Mouse (Mus musculus) thymus, adult 2 months (tissue): ENCODE results near the gene Adck1. TPM values are rescaled to one million over a fixed set of nuclear protein-coding genes. Genes with fewer than 3 reads are reported as not detected.

Experiments used
- DNase-seq: peaks from one replicate; pipeline ENCODE4 v3.0.0; 2021
- H3K27ac ChIP-seq: fragments of 200-500 bp; 2 replicates; pipeline ENCODE4 v1.5.1; 2012; ENCODE audit warnings: low read length, control low read depth; ENCODE audit not compliant: control insufficient read depth, insufficient read depth
- H3K27me3 ChIP-seq: fragments of 200-500 bp; 2 replicates; pipeline ENCODE4 v1.6.1; 2012; ENCODE audit warnings: mild to moderate bottlenecking, low read length, moderate library complexity, mixed read lengths; ENCODE audit not compliant: control insufficient read depth, insufficient read depth
- H3K36me3 ChIP-seq: fragments of 200-500 bp; 2 replicates; pipeline ENCODE4 v1.6.1; 2012; ENCODE audit warnings: mild to moderate bottlenecking, low read length, moderate library complexity; ENCODE audit not compliant: control insufficient read depth, insufficient read depth
- H3K4me1 ChIP-seq: fragments of 200-500 bp; replicated peaks from 2 replicates; pipeline ENCODE4 v1.6.1; 2012; ENCODE audit warnings: low read length; ENCODE audit not compliant: control insufficient read depth, insufficient read depth
- H3K4me3 ChIP-seq: fragments of 200-500 bp; 2 replicates; pipeline ENCODE4 v1.5.1; 2012; ENCODE audit warnings: mild to moderate bottlenecking, low read length, control low read depth, moderate library complexity; ENCODE audit not compliant: control insufficient read depth, insufficient read depth
- CTCF ChIP-seq: fragments of 200-500 bp; IDR thresholded peaks from 2 replicates; pipeline ENCODE4 v1.5.1; 2012; ENCODE audit warnings: mild to moderate bottlenecking, control low read depth, low read length, moderate library complexity, borderline replicate concordance; ENCODE audit not compliant: control insufficient read depth, poor library complexity, insufficient read depth; ENCODE audit errors: extremely low read depth
- POLR2A ChIP-seq: fragments of 200-500 bp; IDR thresholded peaks from 2 replicates; pipeline ENCODE4 v1.6.1; 2012; ENCODE audit warnings: mild to moderate bottlenecking, low read length, control low read depth, moderate library complexity; ENCODE audit not compliant: control insufficient read depth, poor library complexity, insufficient read depth; ENCODE audit errors: extremely low read depth
- WGBS: fragments of 180-500 bp; shearing (Covaris S2); methylation state at CpG from one replicate; pipeline ENCODE4 v1.1.7; 2018; 5-methylcytosine and 5-hydroxymethylcytosine counted together
- polyA plus RNA-seq: library from polyadenylated mRNA; depleted of rRNA; stranded (reverse); fragments of >200 nt; gene quantifications from 2 replicates; pipeline ENCODE4 v1.2.3, GENCODE M21; 2012; rRNA removed

Adck1 gene
- polyA plus RNA-seq, 1 experiment = 29.0 TPM

GRCm38 (mm10) chr12:88472832-88473231 lies 112.5 kb downstream of the Adck1 start:
- H3K36me3 ChIP-seq = no peaks in the 10 kb centered on the region
- no peaks in the 10 kb centered on the region for H3K4me1 ChIP-seq
- H3K27ac ChIP-seq = no peak overlapping the region
- no peak for TF ChIP-seq CTCF
- no peaks in the 10 kb centered on the region for H3K27me3 ChIP-seq
- 84% methylated on average over 3 of the region's 3 CpGs for WGBS
- no peak overlapping the region for H3K4me3 ChIP-seq
- DNase-seq = no peak

- TF ChIP-seq POLR2A = no peak
- TF ChIP-seq CTCF = no peak
- no peak overlapping the region for H3K4me3 ChIP-seq
- H3K27me3 ChIP-seq = no peaks in the 10 kb centered on the region
- 95% methylated on average over 6 of the region's 6 CpGs for WGBS
- no peaks in the 10 kb centered on the region for H3K4me1 ChIP-seq
- H3K27ac ChIP-seq = no peak overlapping the region
- H3K36me3 ChIP-seq = no peaks in the 10 kb centered on the region
- DNase-seq = no peak
Measured at GRCm38 (mm10) chr12:88473796-88474195, 113.4 kb downstream of the Adck1 start.

GRCm38 (mm10) chr12:88475833-88476232 lies 115.5 kb downstream of the Adck1 start:
- WGBS = 95% methylated on average over 3 of the region's 3 CpGs
- Histone ChIP-seq H3K27ac (no peak overlapping the region), H3K4me1 (no peaks in the 10 kb centered on the region), H3K36me3 (no peaks in the 10 kb centered on the region), H3K4me3 (no peak overlapping the region), H3K27me3 (no peaks in the 10 kb centered on the region)
- no peak for DNase-seq
- TF ChIP-seq CTCF = no peak
- no peak for TF ChIP-seq POLR2A

GRCm38 (mm10) chr12:88476702-88477101 lies 116.3 kb downstream of the Adck1 start:
- TF ChIP-seq CTCF = no peak
- no peak for TF ChIP-seq POLR2A
- 95% methylated on average over 6 of the region's 6 CpGs for WGBS
- no peaks in the 10 kb centered on the region for H3K4me1 ChIP-seq

GRCm38 (mm10) chr12:88481657-88482056 lies 121.3 kb downstream of the Adck1 start:
- no peak for DNase-seq
- Histone ChIP-seq H3K27ac (no peak overlapping the region), H3K36me3 (no peaks in the 10 kb centered on the region), H3K27me3 (no peaks in the 10 kb centered on the region), H3K4me1 (no peaks in the 10 kb centered on the region), H3K4me3 (no peak overlapping the region)
- WGBS = 64% methylated on average over 3 of the region's 3 CpGs
- no peak for TF ChIP-seq CTCF
- TF ChIP-seq POLR2A = no peak

More at GRCm38 (mm10) chr12:88476702-88477101, 116.3 kb downstream of the Adck1 start:
- Histone ChIP-seq H3K4me3 (no peak overlapping the region), H3K36me3 (no peaks in the 10 kb centered on the region), H3K27ac (no peak overlapping the region), H3K27me3 (no peaks in the 10 kb centered on the region)
- no peak for DNase-seq

GRCm38 (mm10) chr12:88490881-88491280 lies 130.5 kb downstream of the Adck1 start:
- Histone ChIP-seq H3K27me3 (no peaks in the 10 kb centered on the region), H3K4me3 (no peak overlapping the region), H3K27ac (no peak overlapping the region), H3K36me3 (no peaks in the 10 kb centered on the region), H3K4me1 (no peaks in the 10 kb centered on the region)
- 82% methylated on average over 2 of the region's 2 CpGs for WGBS
- TF ChIP-seq CTCF (no peak), POLR2A (no peak)
- no peak for DNase-seq

Other genes starting within 250 kb of the Adck1 start
- not detected in 2 replicates for gene Gm10436, start 178.4 kb upstream of the Adck1 start, polyA plus RNA-seq
- not detected in 2 replicates for gene Gm8332, start 110.5 kb upstream of the Adck1 start, polyA plus RNA-seq
- 0.07 TPM in 1 of 2 replicates, not detected in the other for gene Gm5662, start 86.1 kb upstream of the Adck1 start, polyA plus RNA-seq
- not detected in 2 replicates for gene Gm5039, start 36.5 kb upstream of the Adck1 start, polyA plus RNA-seq